Mouse (Mus musculus): ENCODE results near the gene Cdcp1. TPM values are rescaled to one million over a fixed set of nuclear protein-coding genes. Genes with fewer than 3 reads are reported as not detected.

The Cdcp1 gene
- polyA plus RNA-seq, 1 experiment from 2014 or later: 0.49 TPM

GRCm38 (mm10) chr9:123152026-123152425 lies 63.8 kb downstream of the Cdcp1 start:
- no peak overlapping the region for H3K9ac ChIP-seq (ENCODE audit: low read depth, low read length)
- H3K9me3 ChIP-seq (replicated peaks; ENCODE audit: control insufficient read depth, low read length): no peaks in the 10 kb centered on the region
- no peak overlapping the region for H3K4me3 ChIP-seq (ENCODE audit: low read depth, low read length)
- H3K27ac ChIP-seq (ENCODE audit: low read depth, low read length): no peak overlapping the region
- no peak for ATAC-seq (replicated peaks; ENCODE audit: insufficient number of reproducible peaks, low FRiP score, low TSS enrichment)
- WGBS (ENCODE audit: insufficient replicate concordance): 58% methylated on average over 3 of the region's 3 CpGs
- peaks cover 6% of the 10 kb centered on the region for H3K27me3 ChIP-seq (ENCODE audit: control insufficient read depth, insufficient read depth, low read length)
- no peaks in the 10 kb centered on the region for H3K4me1 ChIP-seq (ENCODE audit: control insufficient read depth, insufficient read depth, low read length)
- H3K4me2 ChIP-seq: no peak overlapping the region
- no peaks in the 10 kb centered on the region for H3K36me3 ChIP-seq (ENCODE audit: control insufficient read depth, insufficient read depth, low read length)

- 32% methylated on average over 1 of the region's 1 CpGs for WGBS (ENCODE audit: insufficient replicate concordance)
- H3K4me3 ChIP-seq (ENCODE audit: low read depth, low read length): no peak overlapping the region
- H3K27ac ChIP-seq (ENCODE audit: low read depth, low read length): no peak overlapping the region
- no peaks in the 10 kb centered on the region for H3K4me1 ChIP-seq (ENCODE audit: control insufficient read depth, insufficient read depth, low read length)
- ATAC-seq (replicated peaks; ENCODE audit: insufficient number of reproducible peaks, low FRiP score, low TSS enrichment): no peak
- 0 out of 2 replicates have a peak, but pooled peaks cover 2% of the 10 kb centered on the region for H3K9me3 ChIP-seq (replicated peaks; ENCODE audit: control insufficient read depth, low read length)
- H3K4me2 ChIP-seq: no peak overlapping the region
- H3K27me3 ChIP-seq (ENCODE audit: control insufficient read depth, insufficient read depth, low read length): peaks cover 5% of the 10 kb centered on the region
- no peaks in the 10 kb centered on the region for H3K36me3 ChIP-seq (ENCODE audit: control insufficient read depth, insufficient read depth, low read length)
- no peak overlapping the region for H3K9ac ChIP-seq (ENCODE audit: low read depth, low read length)
These were observed 64.3 kb downstream of the Cdcp1 start for GRCm38 (mm10) chr9:123151561-123151960.

GRCm38 (mm10) chr9:123150241-123151020 lies 65.4 kb downstream of the Cdcp1 start, which contains the start of gene Clec3b:
Clec3b (plus strand) TSS chr9:123150946.
- no peak within 1 kb of the TSS for H3K9ac ChIP-seq (ENCODE audit: low read depth, low read length)
- no peak within 1 kb of the TSS for H3K4me3 ChIP-seq (ENCODE audit: low read depth, low read length)
- no peak within 1 kb of the TSS for H3K27ac ChIP-seq (ENCODE audit: low read depth, low read length)
- no peak within 1 kb of the TSS for H3K4me2 ChIP-seq
- no peak for ATAC-seq (replicated peaks; ENCODE audit: insufficient number of reproducible peaks, low FRiP score, low TSS enrichment)
- H3K36me3 ChIP-seq (ENCODE audit: control insufficient read depth, insufficient read depth, low read length): no peaks in the 10 kb centered on the region
- WGBS (ENCODE audit: insufficient replicate concordance): 83% methylated on average over 5 of the region's 5 CpGs
- H3K4me1 ChIP-seq (ENCODE audit: control insufficient read depth, insufficient read depth, low read length): no peaks in the 10 kb centered on the region
- H3K27me3 ChIP-seq (ENCODE audit: control insufficient read depth, insufficient read depth, low read length): no peaks in the 10 kb centered on the region
- 0 out of 2 replicates have a peak, but pooled peaks cover 2% of the 10 kb centered on the region for H3K9me3 ChIP-seq (replicated peaks; ENCODE audit: control insufficient read depth, low read length)

- Histone ChIP-seq H3K27ac (ENCODE audit: low read depth, low read length) (no peak overlapping the region), H3K4me1 (ENCODE audit: control insufficient read depth, insufficient read depth, low read length) (no peaks in the 10 kb centered on the region), H3K9me3 (replicated peaks; ENCODE audit: control insufficient read depth, low read length) (peaks cover 2% of the 10 kb centered on the region; the same call in 1 of the 2 replicates), H3K36me3 (ENCODE audit: control insufficient read depth, insufficient read depth, low read length) (no peaks in the 10 kb centered on the region), H3K4me3 (ENCODE audit: low read depth, low read length) (no peak overlapping the region), H3K4me2 (no peak overlapping the region), H3K9ac (ENCODE audit: low read depth, low read length) (no peak overlapping the region), H3K27me3 (ENCODE audit: control insufficient read depth, insufficient read depth, low read length) (no peaks in the 10 kb centered on the region)
- 84% methylated on average over 5 of the region's 5 CpGs for WGBS (ENCODE audit: insufficient replicate concordance)
- ATAC-seq (replicated peaks; ENCODE audit: insufficient number of reproducible peaks, low FRiP score, low TSS enrichment): no peak
These were observed 67.4 kb downstream of the Cdcp1 start for GRCm38 (mm10) chr9:123148430-123148829.

- Histone ChIP-seq H3K4me3 (ENCODE audit: low read depth, low read length) (no peak overlapping the region), H3K9me3 (replicated peaks; ENCODE audit: control insufficient read depth, low read length) (no peaks in the 10 kb centered on the region; the same call in 1 of the 2 replicates), H3K27me3 (ENCODE audit: control insufficient read depth, insufficient read depth, low read length) (no peaks in the 10 kb centered on the region), H3K36me3 (ENCODE audit: control insufficient read depth, insufficient read depth, low read length) (peaks cover 22% of the 10 kb centered on the region), H3K9ac (ENCODE audit: low read depth, low read length) (no peak overlapping the region), H3K27ac (ENCODE audit: low read depth, low read length) (no peak overlapping the region), H3K4me1 (ENCODE audit: control insufficient read depth, insufficient read depth, low read length) (no peaks in the 10 kb centered on the region), H3K4me2 (no peak overlapping the region)
- 89% methylated on average over 4 of the region's 4 CpGs for WGBS (ENCODE audit: insufficient replicate concordance)
- ATAC-seq (replicated peaks; ENCODE audit: insufficient number of reproducible peaks, low FRiP score, low TSS enrichment): no peak
These were observed 75.8 kb downstream of the Cdcp1 start for GRCm38 (mm10) chr9:123139887-123140614.

- Histone ChIP-seq H3K36me3 (ENCODE audit: control insufficient read depth, insufficient read depth, low read length) (peaks cover 25% of the 10 kb centered on the region), H3K4me1 (ENCODE audit: control insufficient read depth, insufficient read depth, low read length) (no peaks in the 10 kb centered on the region), H3K9ac (ENCODE audit: low read depth, low read length) (no peak overlapping the region), H3K27ac (ENCODE audit: low read depth, low read length) (no peak overlapping the region), H3K4me2 (no peak overlapping the region), H3K4me3 (ENCODE audit: low read depth, low read length) (no peak overlapping the region), H3K9me3 (replicated peaks; ENCODE audit: control insufficient read depth, low read length) (no peaks in the 10 kb centered on the region; the same call in 1 of the 2 replicates), H3K27me3 (ENCODE audit: control insufficient read depth, insufficient read depth, low read length) (no peaks in the 10 kb centered on the region)
- ATAC-seq (replicated peaks; ENCODE audit: insufficient number of reproducible peaks, low FRiP score, low TSS enrichment): 0 out of 2 replicates have a peak, but pooled peaks have one; percentile 26
- WGBS (ENCODE audit: insufficient replicate concordance): 76% methylated on average over 5 of the region's 5 CpGs
These were observed 76.9 kb downstream of the Cdcp1 start for GRCm38 (mm10) chr9:123138891-123139474.

GRCm38 (mm10) chr9:123136953-123137682 lies 78.7 kb downstream of the Cdcp1 start:
- no peak for ATAC-seq (replicated peaks; ENCODE audit: insufficient number of reproducible peaks, low FRiP score, low TSS enrichment)
- H3K9me3 ChIP-seq (replicated peaks; ENCODE audit: control insufficient read depth, low read length): no peaks in the 10 kb centered on the region
- H3K4me3 ChIP-seq (ENCODE audit: low read depth, low read length): no peak overlapping the region
- peaks cover 33% of the 10 kb centered on the region for H3K36me3 ChIP-seq (ENCODE audit: control insufficient read depth, insufficient read depth, low read length)
- no peak overlapping the region for H3K9ac ChIP-seq (ENCODE audit: low read depth, low read length)
- no peaks in the 10 kb centered on the region for H3K4me1 ChIP-seq (ENCODE audit: control insufficient read depth, insufficient read depth, low read length)
- no peak overlapping the region for H3K27ac ChIP-seq (ENCODE audit: low read depth, low read length)
- 79% methylated on average over 7 of the region's 7 CpGs for WGBS (ENCODE audit: insufficient replicate concordance)
- no peak overlapping the region for H3K4me2 ChIP-seq
- no peaks in the 10 kb centered on the region for H3K27me3 ChIP-seq (ENCODE audit: control insufficient read depth, insufficient read depth, low read length)

GRCm38 (mm10) chr9:123132994-123133393 lies 82.8 kb downstream of the Cdcp1 start:
- 92% methylated on average over 3 of the region's 3 CpGs for WGBS (ENCODE audit: insufficient replicate concordance)
- no peaks in the 10 kb centered on the region for H3K27me3 ChIP-seq (ENCODE audit: control insufficient read depth, insufficient read depth, low read length)
- no peaks in the 10 kb centered on the region for H3K9me3 ChIP-seq (replicated peaks; ENCODE audit: control insufficient read depth, low read length)
- no peaks in the 10 kb centered on the region for H3K4me1 ChIP-seq (ENCODE audit: control insufficient read depth, insufficient read depth, low read length)
- H3K36me3 ChIP-seq (ENCODE audit: control insufficient read depth, insufficient read depth, low read length): peaks cover 41% of the 10 kb centered on the region
- no peak overlapping the region for H3K4me2 ChIP-seq
- no peak overlapping the region for H3K4me3 ChIP-seq (ENCODE audit: low read depth, low read length)
- no peak overlapping the region for H3K9ac ChIP-seq (ENCODE audit: low read depth, low read length)
- H3K27ac ChIP-seq (ENCODE audit: low read depth, low read length): no peak overlapping the region
- ATAC-seq (replicated peaks; ENCODE audit: insufficient number of reproducible peaks, low FRiP score, low TSS enrichment): no peak

All from heart, embryonic 11.5 days (tissue).